Comparison of ENCODE assay signal across 7 mouse cellular contexts in genomic region chr14:46787787-46788504, GRCm38 (mm10). TPM values are rescaled to one million over a fixed set of nuclear protein-coding genes. Genes with fewer than 3 reads are reported as not detected.
DNase-seq lines count a peak whose midpoint lies in the region; ATAC-seq and TF ChIP-seq lines count a peak whose summit lies in the region.

Cnih1 (minus strand) TSS chr14:46788411.

- H3K4me2 ChIP-seq in embryonic facial prominence, embryonic 12.5 days (replicated peaks), result peak within 1 kb of the TSS; percentile 77
- H3K4me2 ChIP-seq in limb, embryonic 12.5 days, result peak within 1 kb of the TSS; percentile 58
- H3K4me2 ChIP-seq in midbrain, embryonic 15.5 days, result peak within 1 kb of the TSS; percentile 69

- peak within 1 kb of the TSS; percentile 97 for H3K27ac ChIP-seq in embryonic facial prominence, embryonic 12.5 days
- peak within 1 kb of the TSS; percentile 66 for H3K27ac ChIP-seq in kidney, adult 2 months (ENCODE audit: insufficient read depth, low read depth, low read length)
- H3K27ac ChIP-seq in limb, embryonic 12.5 days, result peak within 1 kb of the TSS; percentile 99
- H3K27ac ChIP-seq in midbrain, embryonic 15.5 days, result peak within 1 kb of the TSS; percentile 99
- H3K27ac ChIP-seq in spleen, adult 2 months (ENCODE audit: insufficient read depth, low read length), result peak within 1 kb of the TSS; percentile 68

- peaks cover 5% of the 10 kb centered on the region; the same call in 1 of the 2 replicates for H3K36me3 ChIP-seq in embryonic facial prominence, embryonic 12.5 days
- no peaks in the 10 kb centered on the region for H3K36me3 ChIP-seq in kidney, adult 2 months (ENCODE audit: control insufficient read depth, insufficient read depth, low read length)
- H3K36me3 ChIP-seq in limb, embryonic 12.5 days, result peaks cover 15% of the 10 kb centered on the region; the same call in 1 of the 2 replicates
- no peaks in the 10 kb centered on the region for H3K36me3 ChIP-seq in midbrain, embryonic 15.5 days (replicated peaks)
- H3K36me3 ChIP-seq in spleen, adult 2 months (ENCODE audit: control insufficient read depth, insufficient read depth, low read length), result no peaks in the 10 kb centered on the region

- H3K9me3 ChIP-seq in embryonic facial prominence, embryonic 12.5 days, result no peaks in the 10 kb centered on the region
- H3K9me3 ChIP-seq in limb, embryonic 12.5 days, result no peaks in the 10 kb centered on the region
- no peaks in the 10 kb centered on the region for H3K9me3 ChIP-seq in midbrain, embryonic 15.5 days

- peak within 1 kb of the TSS; percentile 97 for H3K9ac ChIP-seq in embryonic facial prominence, embryonic 12.5 days
- peak within 1 kb of the TSS; percentile 97 for H3K9ac ChIP-seq in limb, embryonic 12.5 days (replicated peaks)
- peak within 1 kb of the TSS; percentile 99 for H3K9ac ChIP-seq in midbrain, embryonic 15.5 days

- H3K27me3 ChIP-seq in embryonic facial prominence, embryonic 12.5 days, result no peaks in the 10 kb centered on the region
- no peaks in the 10 kb centered on the region for H3K27me3 ChIP-seq in kidney, adult 2 months (replicated peaks; ENCODE audit: control insufficient read depth, insufficient read depth, low read length)
- H3K27me3 ChIP-seq in limb, embryonic 12.5 days, result no peaks in the 10 kb centered on the region
- H3K27me3 ChIP-seq in midbrain, embryonic 15.5 days (replicated peaks), result no peaks in the 10 kb centered on the region
- no peaks in the 10 kb centered on the region for H3K27me3 ChIP-seq in spleen, adult 2 months (ENCODE audit: control insufficient read depth, insufficient read depth, low read length)

- TF ChIP-seq CTCF in kidney, adult 2 months (conservative IDR thresholded peaks at IDR 0.05; ENCODE audit: insufficient read depth, insufficient read length, low read depth, low read length), result peak; percentile 66
- peak; percentile 83 for TF ChIP-seq CTCF in spleen, adult 2 months (IDR thresholded peaks at IDR 0.05; ENCODE audit: extremely low read depth, insufficient read depth, insufficient read length, insufficient replicate concordance)

- peaks cover 15% of the 10 kb centered on the region; the same call in 1 of the 2 replicates for H3K4me1 ChIP-seq in embryonic facial prominence, embryonic 12.5 days
- peaks cover 4% of the 10 kb centered on the region; the same call in 1 of the 2 replicates for H3K4me1 ChIP-seq in kidney, adult 2 months (ENCODE audit: control insufficient read depth, insufficient read depth, low read length)
- H3K4me1 ChIP-seq in limb, embryonic 12.5 days (replicated peaks), result peaks cover 23% of the 10 kb centered on the region
- peaks cover 19% of the 10 kb centered on the region for H3K4me1 ChIP-seq in midbrain, embryonic 15.5 days
- H3K4me1 ChIP-seq in spleen, adult 2 months (ENCODE audit: control insufficient read depth, insufficient read depth, insufficient read length), result peaks cover 5% of the 10 kb centered on the region; the same call in 1 of the 2 replicates

- under 1% methylated on average over 84 of the region's 86 CpGs for WGBS in embryonic facial prominence, embryonic 12.5 days
- under 1% methylated on average over 86 of the region's 86 CpGs for WGBS in kidney, adult 2 months
- under 1% methylated on average over 86 of the region's 86 CpGs for WGBS in limb, embryonic 12.5 days
- WGBS in midbrain, embryonic 15.5 days, result under 1% methylated on average over 85 of the region's 86 CpGs
- WGBS in spleen, adult 2 months, result under 1% methylated on average over 86 of the region's 86 CpGs

- TF ChIP-seq POLR2A in kidney, adult 2 months (IDR thresholded peaks at IDR 0.05; ENCODE audit: low read depth, low read length), result peak; percentile 22
- TF ChIP-seq POLR2A in spleen, adult 2 months (IDR thresholded peaks at IDR 0.05; ENCODE audit: low read depth, low read length), result peak; percentile 7; the same call in 1 of the 2 replicates

- peak; percentile 92 for ATAC-seq in embryonic facial prominence, embryonic 12.5 days (ENCODE audit: insufficient number of reproducible peaks, insufficient read depth, low FRiP score, low TSS enrichment)
- peak; percentile 90 for ATAC-seq in limb, embryonic 12.5 days (ENCODE audit: insufficient number of reproducible peaks, insufficient read depth, low FRiP score, low TSS enrichment, low read depth)
- ATAC-seq in midbrain, embryonic 15.5 days (replicated peaks), result peak; percentile 98

- H3K4me3 ChIP-seq in embryonic facial prominence, embryonic 12.5 days, result peak within 1 kb of the TSS; percentile 90
- peak within 1 kb of the TSS; percentile 95 for H3K4me3 ChIP-seq in kidney, adult 2 months (ENCODE audit: insufficient read depth, low read depth, low read length)
- peak within 1 kb of the TSS; percentile 95 for H3K4me3 ChIP-seq in limb, embryonic 12.5 days (replicated peaks)
- H3K4me3 ChIP-seq in midbrain, embryonic 15.5 days, result peak within 1 kb of the TSS; percentile 99
- H3K4me3 ChIP-seq in spleen, adult 2 months (ENCODE audit: extremely low read depth, insufficient read depth, insufficient read length), result peak within 1 kb of the TSS; percentile 66

- DNase-seq in adrenal gland, postnatal 25 days, result peak; percentile 92
- peak; percentile 93 to 94 for DNase-seq in heart, adult 18-20 months
- DNase-seq in kidney, adult 2 months, result peak; percentile 94
- peak; percentile 75 to 87 for DNase-seq in spleen, adult 2 months (ENCODE audit: low read depth in 1 of 2, low spot score in 2 of 2)

RNA-seq across cellular contexts. Expression of gene Cnih1, which starts in this region (rescaled TPM):
- 103 and 108 TPM in 2 replicates for total RNA-seq in adrenal gland, postnatal 25 days (2021)
- 184 and 194 TPM in 2 replicates for polyA plus RNA-seq in embryonic facial prominence, embryonic 12.5 days (2016; fragmentation: Nextera tagmentation; extraction: Ambion mirVana)
- total RNA-seq in heart, adult 18-20 months (2021), result 10 to 100 TPM; 53.9 to 58.2 TPM
- polyA plus RNA-seq in kidney, adult 2 months (2012; rRNA removed), result 66.1 and 71.4 TPM in 2 replicates
- polyA plus RNA-seq in limb, embryonic 12.5 days (2016; fragmentation: Nextera tagmentation; extraction: Ambion mirVana), result 170 and 187 TPM in 2 replicates
- 165 and 170 TPM in 2 replicates for polyA plus RNA-seq in midbrain, embryonic 15.5 days (2015; fragmentation: Nextera tagmentation; extraction: Ambion mirVana)
- 28.2 and 32.3 TPM in 2 replicates for polyA plus RNA-seq in spleen, adult 2 months (2012; rRNA removed)

Comparison
In these comparisons a context has a peak if more than half of its experiments do, and no peak if none do; other contexts are left out.
1. Peak in every context shown above with its lines: DNase-seq, ATAC-seq, H3K4me3 ChIP-seq and H3K27ac ChIP-seq.